Mouse (Mus musculus) erythroblast, embryonic 14.5 days (primary cell): ENCODE results near the gene Rrbp1.

Experiments
- GATA1 ChIP-seq: IDR thresholded peaks from 2 replicates; pipeline ENCODE4 v1.6.1; 2012; ENCODE audit warnings: low read length, inconsistent platforms, mixed read lengths
- TAL1 ChIP-seq: IDR thresholded peaks from 3 replicates; pipeline ENCODE4 v1.6.1; 2012; ENCODE audit warnings: low read length, inconsistent platforms, mixed read lengths

DNA sequence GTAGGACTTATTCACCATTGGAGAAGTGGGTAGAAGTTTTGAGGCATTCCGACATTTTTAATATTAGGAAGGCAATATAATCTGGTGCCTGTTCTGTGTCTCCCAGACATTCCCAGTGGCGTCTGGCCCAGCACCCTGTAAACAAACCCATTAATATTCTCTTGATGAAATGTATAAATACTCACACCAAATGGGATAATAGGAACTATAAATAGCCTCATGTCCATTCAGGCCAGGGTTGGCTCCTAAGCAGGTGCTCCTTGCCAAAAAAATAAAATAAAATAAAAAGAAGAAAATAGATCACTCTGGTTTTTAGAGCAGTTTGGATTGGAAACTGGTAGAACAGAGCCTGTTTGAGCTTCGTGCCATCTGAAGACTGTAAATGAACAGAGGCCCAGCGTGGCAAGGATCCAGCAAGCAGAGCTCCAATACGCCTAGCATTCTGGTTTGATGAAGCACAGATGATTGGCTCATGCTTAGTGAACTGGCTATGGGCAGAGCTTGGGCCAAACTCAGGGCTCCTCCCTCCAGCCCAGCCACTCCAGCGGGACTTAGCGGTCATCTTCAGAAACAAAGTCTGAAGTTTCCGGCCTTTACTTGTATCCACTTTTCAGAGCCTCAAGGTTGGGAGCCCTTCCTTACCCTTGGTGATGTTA lies 41.5 kb upstream of the Rrbp1 start:
- no peak for TF ChIP-seq TAL1
- TF ChIP-seq GATA1 = no peak
